Mouse (Mus musculus): ENCODE data around the gene Scoc.
"Not testable (repeated sequence)": the region's sequence is repeated elsewhere in the genome, so short reads cannot be mapped to it uniquely, and the experiment has no call there.

Gene Scoc
- long read RNA-seq, experiment 1, transcript Scoc-202 (4 exons, 1,764 nt) = minor isoform, 6 of 71 reads
- long read RNA-seq, experiment 1, transcript Scoc-203 (4 exons, 409 nt) = major isoform, 64 of 71 reads
- long read RNA-seq, experiment 1, partial matches to known transcripts = 0 of 71 reads
- long read RNA-seq, experiment 1, other reads (novel, unspliced or antisense) = 1 of 71 reads
- long read RNA-seq, experiment 2, transcript Scoc-203 (4 exons, 409 nt) = major isoform, 63 of 72 reads
- long read RNA-seq, experiment 2, partial matches to known transcripts = 2 of 72 reads
- long read RNA-seq, experiment 2, other reads (novel, unspliced or antisense) = 3 of 72 reads

DNA sequence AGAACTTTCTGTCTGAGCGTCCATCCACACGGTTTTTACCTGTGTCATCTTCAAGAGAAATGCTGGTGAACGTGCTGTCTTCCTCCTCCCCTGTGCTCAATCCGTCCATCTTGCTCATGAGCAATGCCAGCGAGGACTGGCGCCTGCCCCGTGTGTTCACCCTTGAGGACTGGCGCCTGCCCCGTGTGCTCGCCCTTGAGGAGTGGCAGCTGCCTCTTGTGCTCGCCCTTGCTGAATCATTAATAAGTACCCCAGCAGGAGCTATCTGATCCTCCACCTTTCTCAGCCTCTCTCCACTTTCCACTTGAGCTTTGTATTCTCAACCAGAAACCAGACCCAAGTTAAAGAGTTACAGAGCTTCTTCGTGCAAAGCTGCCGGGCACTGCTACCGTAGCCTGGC is at the start of gene Scoc:
Scoc (minus strand) TSS at position 170 of the 400 bp plus-strand sequence.
- intact Hi-C loops (cut with DNase I) = no loop called here

DNA sequence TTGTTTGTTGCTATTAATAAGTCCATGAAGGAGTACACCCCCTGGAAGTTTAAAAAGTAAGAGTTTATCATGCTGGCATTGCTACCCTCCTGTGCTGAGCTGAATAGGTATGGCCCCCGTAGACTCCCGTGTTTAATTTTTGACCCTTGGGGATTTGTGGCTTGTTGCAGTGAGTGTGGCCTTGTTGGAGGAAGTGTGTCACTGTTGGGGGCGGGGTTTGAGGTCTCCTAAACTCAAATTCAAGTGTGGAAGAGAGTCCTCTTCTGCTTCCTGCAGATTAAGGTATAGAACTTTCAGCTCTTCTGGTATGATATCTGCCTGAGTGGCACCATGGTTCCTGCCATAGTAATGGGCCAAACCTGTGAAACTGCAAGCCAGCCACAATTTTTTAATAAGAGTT is 1.4 kb upstream of the Scoc start:
- intact Hi-C loops (cut with DNase I) = no loop called here

GRCm38 (mm10) chr8:83457121-83457520 is 1.1 kb downstream of the Scoc start:
- intact Hi-C loops (cut with DNase I) = no loop called here

- intact Hi-C loops (cut with DNase I) = no loop called here
These were observed 7.1 kb downstream of the Scoc start for GRCm38 (mm10) chr8:83451056-83451455.

GRCm38 (mm10) chr8:83449960-83450359 is 8.2 kb downstream of the Scoc start:
- intact Hi-C loops (cut with DNase I) = loop anchor here (10.0 kb wide), 1 partner anchor 145 kb away; no protein-coding TSS in a partner anchor

- intact Hi-C loops (cut with DNase I) = loop anchor here (10.0 kb wide), 1 partner anchor 152 kb away; no protein-coding TSS in a partner anchor
These were observed 15.2 kb downstream of the Scoc start for GRCm38 (mm10) chr8:83443052-83443400.

DNA sequence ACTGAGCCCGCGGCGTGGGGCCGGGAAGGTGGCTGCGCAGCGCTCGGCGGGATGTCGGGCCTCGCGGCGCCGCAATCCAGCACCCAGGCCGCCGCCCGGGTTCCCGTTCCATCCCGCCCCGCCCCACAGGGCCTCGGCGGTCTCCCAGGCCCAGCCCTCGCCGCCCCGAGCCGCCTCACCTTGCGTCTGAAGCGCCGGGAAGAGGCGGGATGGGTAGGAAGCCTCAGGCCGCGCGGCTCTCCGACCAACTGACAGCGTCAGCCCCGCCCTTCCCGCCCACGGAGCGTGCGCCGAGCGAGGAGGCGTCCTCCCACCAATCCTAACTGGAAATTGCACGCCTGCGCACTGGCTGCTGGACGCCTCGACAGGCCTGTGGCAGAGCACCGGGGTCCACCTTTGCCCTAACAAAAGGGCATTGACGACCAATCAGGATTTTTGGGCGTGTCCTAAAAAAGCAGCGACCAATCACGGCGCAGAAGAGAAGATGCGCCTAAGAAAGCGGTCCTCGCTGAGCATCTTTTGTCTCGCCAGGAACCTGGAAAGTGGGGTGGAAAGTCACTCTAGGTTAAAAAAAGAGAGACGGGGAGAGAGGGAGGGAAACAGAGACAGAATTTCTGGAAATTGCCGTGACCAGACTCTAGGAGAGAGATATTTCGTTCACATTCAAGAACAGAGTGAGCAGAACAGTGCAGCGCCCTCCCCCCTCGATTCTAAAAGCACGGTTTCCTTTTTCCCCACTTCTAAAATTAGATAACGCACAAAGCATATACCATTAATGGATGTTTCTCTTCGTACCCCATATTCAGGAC is 15.7 kb downstream of the Scoc start:
- intact Hi-C loops (cut with DNase I) = loop anchor here (10.0 kb wide), 1 partner anchor 152 kb away; no protein-coding TSS in a partner anchor

DNA sequence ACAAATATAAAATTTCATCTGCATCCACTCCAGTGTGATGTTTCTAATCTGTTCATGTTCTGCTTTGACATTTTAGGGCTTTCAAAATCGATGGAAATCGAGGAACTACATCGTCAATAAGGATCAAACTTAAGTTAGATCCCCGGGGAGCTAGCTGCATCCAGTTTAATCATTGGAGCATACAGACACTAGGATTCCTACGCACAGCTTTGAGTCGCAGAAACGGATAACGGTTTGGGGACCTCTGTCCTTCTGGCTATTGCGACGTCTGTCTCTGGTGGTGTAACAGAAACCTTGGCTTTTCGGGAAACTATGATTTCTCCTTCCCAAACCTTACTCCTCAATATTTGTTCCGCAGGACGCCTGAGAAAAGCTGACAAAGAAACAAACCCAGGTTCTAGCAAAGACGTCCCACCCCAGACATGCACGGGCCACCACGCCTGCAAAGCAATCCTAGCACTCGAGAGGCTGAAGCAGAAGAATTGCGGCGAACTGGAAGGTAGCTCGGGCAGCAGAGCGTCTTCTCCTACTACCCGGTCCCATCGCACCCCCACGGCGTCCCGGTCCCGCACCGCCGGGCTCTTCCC is 16.4 kb downstream of the Scoc start:
- intact Hi-C loops (cut with DNase I) = loop anchor here (10.0 kb wide), 1 partner anchor 153 kb away; no protein-coding TSS in a partner anchor

DNA sequence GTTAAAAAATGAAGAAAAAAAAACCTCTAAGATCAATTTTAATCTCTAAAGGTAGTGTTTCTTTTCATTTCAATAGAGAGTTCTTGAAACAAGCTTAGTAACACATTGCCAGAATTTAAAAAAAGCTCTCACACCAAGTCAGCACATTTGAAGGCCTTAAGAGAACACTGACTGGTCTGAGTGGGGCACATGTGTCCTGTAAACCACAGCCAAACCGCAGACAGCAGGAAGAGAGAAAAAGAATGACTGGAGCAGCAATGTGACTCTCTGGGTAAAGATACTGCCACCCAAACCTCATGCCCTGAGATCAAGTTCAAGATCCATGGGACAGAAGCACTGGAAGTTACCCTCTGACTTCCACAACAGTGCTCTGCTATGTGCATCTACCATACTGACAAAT is 21.1 kb downstream of the Scoc start:
- intact Hi-C loops (cut with DNase I) = no loop called here

DNA sequence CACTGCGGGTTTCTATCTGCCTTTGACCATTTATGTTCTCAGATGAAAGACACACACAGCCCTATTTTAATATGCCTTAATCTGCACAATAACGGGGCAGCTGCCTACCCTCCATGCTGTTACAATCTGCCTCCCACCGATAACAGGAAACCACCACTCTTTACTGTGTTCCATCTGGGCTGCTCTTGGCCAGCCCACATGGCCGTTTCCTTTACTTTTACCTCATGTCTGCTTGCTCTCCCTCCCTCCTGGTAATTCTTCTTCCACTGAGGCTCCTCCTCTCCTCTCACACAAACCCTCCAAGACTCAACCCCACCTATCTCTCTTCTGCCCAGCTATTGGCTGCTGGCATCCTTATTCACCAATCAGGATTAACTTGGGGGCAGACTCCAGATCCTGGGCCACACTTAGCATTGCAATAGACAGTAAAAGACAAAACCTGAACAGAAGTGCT is 29.1 kb downstream of the Scoc start:
- intact Hi-C loops (cut with DNase I) = no loop called here

- intact Hi-C loops (cut with DNase I) = not testable (repeated sequence)
These were observed 29.6 kb downstream of the Scoc start for GRCm38 (mm10) chr8:83428621-83429020.

- intact Hi-C loops (cut with DNase I) = no loop called here
These were observed 31.2 kb downstream of the Scoc start for GRCm38 (mm10) chr8:83426949-83427348.

- intact Hi-C loops (cut with DNase I) = no loop called here
These were observed 32.0 kb downstream of the Scoc start for GRCm38 (mm10) chr8:83426104-83426759.

- intact Hi-C loops (cut with DNase I) = no loop called here
These were observed 33.0 kb downstream of the Scoc start for GRCm38 (mm10) chr8:83425202-83425601.

GRCm38 (mm10) chr8:83423032-83423825 is 35.0 kb downstream of the Scoc start:
- intact Hi-C loops (cut with DNase I) = no loop called here

- intact Hi-C loops (cut with DNase I) = no loop called here
These were observed 36.8 kb downstream of the Scoc start for GRCm38 (mm10) chr8:83421354-83421753.

GRCm38 (mm10) chr8:83418805-83419516 is 39.2 kb downstream of the Scoc start:
- intact Hi-C loops (cut with DNase I) = no loop called here

GRCm38 (mm10) chr8:83417970-83418369 is 40.2 kb downstream of the Scoc start:
- intact Hi-C loops (cut with DNase I) = no loop called here

DNA sequence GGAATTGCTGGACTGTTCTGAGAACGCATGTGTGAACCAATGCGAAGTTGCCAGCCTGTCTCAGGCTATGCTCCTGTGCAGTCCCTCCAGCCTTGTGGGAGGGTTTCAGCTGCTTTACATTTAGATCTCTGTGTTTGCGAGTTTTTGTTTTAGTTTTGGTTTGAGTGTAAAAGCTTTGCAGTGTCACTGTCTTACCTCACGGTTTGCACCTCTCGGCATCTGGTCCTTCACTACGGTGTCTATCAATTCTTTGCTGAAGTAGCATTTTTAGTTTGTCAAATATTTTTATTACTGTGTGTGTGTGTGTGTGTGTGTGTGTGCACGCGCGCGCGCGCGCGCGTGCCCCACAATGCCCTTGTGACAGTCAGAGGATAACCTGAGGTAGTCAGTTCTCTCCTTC is 41.3 kb downstream of the Scoc start:
- intact Hi-C loops (cut with DNase I) = no loop called here

GRCm38 (mm10) chr8:83408496-83408895 is 49.7 kb downstream of the Scoc start:
- intact Hi-C loops (cut with DNase I) = no loop called here
